ENCODE assay signal across 11 mouse cellular contexts in the genomic region with DNA sequence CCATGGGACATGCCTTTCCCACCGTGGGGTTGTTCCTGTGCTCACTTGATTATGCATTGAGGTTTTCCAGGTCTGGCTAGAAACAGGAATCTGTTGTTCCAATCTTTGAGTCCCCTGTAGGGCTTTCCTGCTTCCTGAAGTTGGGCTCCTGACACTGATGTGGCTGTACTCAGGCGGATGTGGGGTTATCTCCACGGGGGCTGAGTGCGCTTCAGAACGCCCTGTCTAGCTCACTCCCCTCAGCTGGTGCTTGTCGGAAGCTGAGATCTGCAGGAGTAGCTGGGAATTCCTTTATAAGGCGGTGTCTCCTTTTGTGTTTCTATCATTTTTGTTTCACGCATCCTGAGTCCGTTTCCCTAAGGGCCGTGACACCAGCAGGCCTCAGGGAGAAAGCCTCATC.
DNase-seq lines count a peak whose midpoint lies in the region; ATAC-seq and TF ChIP-seq lines count a peak whose summit lies in the region.
"Had no signal": no experiment of that assay in that cellular context is flagged by ENCODE, and none has a peak within 500 bp of the region (broad histone marks: within the 10 kb centered on the region; RNA-seq: fewer than 3 reads in every experiment).

No protein-coding gene starts in this region.

- H3K27ac ChIP-seq in heart, embryonic 13.5 days (replicated peaks): peak overlapping the region; percentile 53; the same call in 1 of the 2 replicates
- H3K27ac ChIP-seq in heart, embryonic 10.5 days: no peak overlapping the region; the same call in 1 of the 2 replicates
- H3K27ac ChIP-seq in spleen, adult 2 months (ENCODE audit: insufficient read depth, low read length): peak overlapping the region; percentile 86
- no peak overlapping the region for H3K27ac ChIP-seq in liver, embryonic 14.5 days
- H3K27ac ChIP-seq in hindbrain, embryonic 16.5 days (ENCODE audit: low read depth, low read length): no peak overlapping the region
- H3K27ac ChIP-seq: hindbrain, embryonic 15.5 days had no signal

- peak overlapping the region; percentile 24 for H3K4me2 ChIP-seq in heart, embryonic 13.5 days
- peak overlapping the region; percentile 54 for H3K4me2 ChIP-seq in liver, embryonic 14.5 days (ENCODE audit: low read depth)
- H3K4me2 ChIP-seq in hindbrain, embryonic 16.5 days (ENCODE audit: low read length): no peak overlapping the region
- H3K4me2 ChIP-seq: hindbrain, embryonic 15.5 days; stomach, embryonic 15.5 days had no signal

- TF ChIP-seq EP300 in liver, embryonic 14.5 days (IDR thresholded peaks at IDR 0.05; ENCODE audit: low read depth): no peak

- peaks cover 61% of the 10 kb centered on the region for H3K4me1 ChIP-seq in heart, embryonic 13.5 days
- H3K4me1 ChIP-seq in heart, embryonic 10.5 days: peaks cover 28% of the 10 kb centered on the region
- H3K4me1 ChIP-seq in spleen, adult 2 months (ENCODE audit: control insufficient read depth, insufficient read depth, insufficient read length): peaks cover 43% of the 10 kb centered on the region
- H3K4me1 ChIP-seq in liver, embryonic 14.5 days (replicated peaks; ENCODE audit: control insufficient read depth in 2 of 2, insufficient read depth in 2 of 2, low read length in 1 of 2): peaks cover 0 to 31% of the 10 kb centered on the region in 2 experiments
- peaks cover 2% of the 10 kb centered on the region; the same call in 1 of the 2 replicates for H3K4me1 ChIP-seq in hindbrain, embryonic 16.5 days (ENCODE audit: control insufficient read depth, insufficient read depth, low read depth, low read length)

- TF ChIP-seq CTCF in spleen, adult 2 months (IDR thresholded peaks at IDR 0.05; ENCODE audit: extremely low read depth, insufficient read depth, insufficient read length, insufficient replicate concordance): no peak
- TF ChIP-seq CTCF in liver, embryonic 14.5 days (IDR thresholded peaks at IDR 0.05; ENCODE audit: low read depth): no peak

- no peak overlapping the region for H3K9ac ChIP-seq in heart, embryonic 13.5 days
- no peak overlapping the region for H3K9ac ChIP-seq in liver, embryonic 14.5 days (replicated peaks)
- no peak overlapping the region for H3K9ac ChIP-seq in hindbrain, embryonic 16.5 days (ENCODE audit: low read depth, low read length)
- H3K9ac ChIP-seq: hindbrain, embryonic 15.5 days; stomach, embryonic 15.5 days had no signal

- no peak for TF ChIP-seq POLR2A in spleen, adult 2 months (IDR thresholded peaks at IDR 0.05; ENCODE audit: low read depth, low read length)

- no peak overlapping the region for H3K4me3 ChIP-seq in heart, embryonic 13.5 days
- no peak overlapping the region for H3K4me3 ChIP-seq in heart, embryonic 10.5 days
- no peak overlapping the region for H3K4me3 ChIP-seq in spleen, adult 2 months (ENCODE audit: extremely low read depth, insufficient read depth, insufficient read length)
- H3K4me3 ChIP-seq in liver, embryonic 14.5 days (ENCODE audit: insufficient read depth in 1 of 2, low read depth in 2 of 2, low read length in 2 of 2): no peak overlapping the region
- H3K4me3 ChIP-seq in hindbrain, embryonic 16.5 days (ENCODE audit: low read length): no peak overlapping the region
- H3K4me3 ChIP-seq: hindbrain, embryonic 15.5 days; stomach, embryonic 15.5 days had no signal

- H3K36me3 ChIP-seq in heart, embryonic 13.5 days: no peaks in the 10 kb centered on the region
- no peaks in the 10 kb centered on the region for H3K36me3 ChIP-seq in heart, embryonic 10.5 days
- H3K36me3 ChIP-seq in spleen, adult 2 months (ENCODE audit: control insufficient read depth, insufficient read depth, low read length): no peaks in the 10 kb centered on the region
- no peaks in the 10 kb centered on the region for H3K36me3 ChIP-seq in liver, embryonic 14.5 days (replicated peaks; ENCODE audit: control insufficient read depth, insufficient read depth, low read depth)
- no peaks in the 10 kb centered on the region for H3K36me3 ChIP-seq in hindbrain, embryonic 16.5 days (ENCODE audit: control insufficient read depth, insufficient read depth, low read length)
- H3K36me3 ChIP-seq: hindbrain, embryonic 15.5 days; stomach, embryonic 15.5 days had no signal

- no peaks in the 10 kb centered on the region for H3K27me3 ChIP-seq in heart, embryonic 13.5 days (replicated peaks)
- H3K27me3 ChIP-seq in heart, embryonic 10.5 days (ENCODE audit: insufficient read depth, poor library complexity, severe bottlenecking): no peaks in the 10 kb centered on the region
- H3K27me3 ChIP-seq in spleen, adult 2 months (ENCODE audit: control insufficient read depth, insufficient read depth, low read length): no peaks in the 10 kb centered on the region
- H3K27me3 ChIP-seq in liver, embryonic 14.5 days (ENCODE audit: control insufficient read depth, insufficient read depth, low read length): no peaks in the 10 kb centered on the region
- no peaks in the 10 kb centered on the region for H3K27me3 ChIP-seq in hindbrain, embryonic 16.5 days (replicated peaks; ENCODE audit: control insufficient read depth, insufficient read depth, low read length)
- H3K27me3 ChIP-seq: hindbrain, embryonic 15.5 days; stomach, embryonic 15.5 days had no signal

- WGBS in heart, embryonic 13.5 days: 40% methylated on average over 10 of the region's 10 CpGs
- WGBS in heart, embryonic 10.5 days: 35% methylated on average over 10 of the region's 10 CpGs
- WGBS in spleen, adult 2 months: 22% methylated on average over 10 of the region's 10 CpGs
- WGBS in liver, embryonic 14.5 days (ENCODE audit: insufficient replicate concordance): 19% methylated on average over 10 of the region's 10 CpGs
- 54% methylated on average over 10 of the region's 10 CpGs for WGBS in hindbrain, embryonic 16.5 days

- peak; percentile 28; the same call in 1 of the 2 replicates for ATAC-seq in heart, embryonic 13.5 days (ENCODE audit: extremely low read depth, insufficient number of reproducible peaks, low FRiP score, low TSS enrichment)
- ATAC-seq in liver, embryonic 14.5 days (ENCODE audit: insufficient read depth): peak; percentile 55; the same call in 1 of the 2 replicates
- ATAC-seq in hindbrain, embryonic 16.5 days: no peak

- no peaks in the 10 kb centered on the region for H3K9me3 ChIP-seq in heart, embryonic 13.5 days
- no peaks in the 10 kb centered on the region for H3K9me3 ChIP-seq in heart, embryonic 10.5 days
- H3K9me3 ChIP-seq in liver, embryonic 14.5 days (ENCODE audit: control insufficient read depth, low read length): no peaks in the 10 kb centered on the region
- H3K9me3 ChIP-seq in hindbrain, embryonic 16.5 days (ENCODE audit: control insufficient read depth, low read length): no peaks in the 10 kb centered on the region
- H3K9me3 ChIP-seq: hindbrain, embryonic 15.5 days; stomach, embryonic 15.5 days had no signal

- no peak for DNase-seq in heart, embryonic 10.5 days (ENCODE audit: low spot score)
- no peak for DNase-seq in spleen, adult 2 months (ENCODE audit: low read depth in 1 of 2, low spot score in 2 of 2)
- DNase-seq in spleen, postnatal 10 days (ENCODE audit: low spot score in 2 of 2): no peak
- DNase-seq in liver, embryonic 14.5 days (ENCODE audit: low read depth in 3 of 3, low spot score in 3 of 3): no peak
- no peak for DNase-seq in right cerebral cortex, postnatal 10 days (ENCODE audit: low spot score in 2 of 2)
- no peak for DNase-seq in gastrocnemius, postnatal 25 days
- DNase-seq: lung, postnatal 10 days had no signal

Comparison
In these comparisons a context has a peak if more than half of its experiments do, and no peak if none do; other contexts are left out.
1. H3K27ac ChIP-seq: peak in heart, embryonic 13.5 days (single experiment) and spleen, adult 2 months (single experiment); none in heart, embryonic 10.5 days (single experiment), liver, embryonic 14.5 days (single experiment) and hindbrain, embryonic 16.5 days (single experiment).